Mouse (Mus musculus): ENCODE measurements around the gene Chil1. TPM values are rescaled to one million over a fixed set of nuclear protein-coding genes. Genes with fewer than 3 reads are reported as not detected.

The Chil1 gene
- polyA plus RNA-seq, 1 experiment from 2014 or later, result 2.8 TPM

GRCm38 (mm10) chr1:134198197-134198995 lies 16.4 kb downstream of the Chil1 start:
- H3K9me3 ChIP-seq, result no peaks in the 10 kb centered on the region
- H3K4me3 ChIP-seq, result no peak overlapping the region
- H3K27me3 ChIP-seq, result no peaks in the 10 kb centered on the region
- WGBS, result 81% methylated on average over 12 of the region's 12 CpGs
- no peak for ATAC-seq (ENCODE audit: low FRiP score)
- no peak overlapping the region; the same call in 1 of the 2 replicates for H3K9ac ChIP-seq
- peaks cover 27% of the 10 kb centered on the region for H3K4me1 ChIP-seq (replicated peaks)
- H3K27ac ChIP-seq, result no peak overlapping the region
- 0 out of 2 replicates have a peak, but pooled peaks cover 4% of the 10 kb centered on the region for H3K36me3 ChIP-seq
- no peak overlapping the region for H3K4me2 ChIP-seq

DNA sequence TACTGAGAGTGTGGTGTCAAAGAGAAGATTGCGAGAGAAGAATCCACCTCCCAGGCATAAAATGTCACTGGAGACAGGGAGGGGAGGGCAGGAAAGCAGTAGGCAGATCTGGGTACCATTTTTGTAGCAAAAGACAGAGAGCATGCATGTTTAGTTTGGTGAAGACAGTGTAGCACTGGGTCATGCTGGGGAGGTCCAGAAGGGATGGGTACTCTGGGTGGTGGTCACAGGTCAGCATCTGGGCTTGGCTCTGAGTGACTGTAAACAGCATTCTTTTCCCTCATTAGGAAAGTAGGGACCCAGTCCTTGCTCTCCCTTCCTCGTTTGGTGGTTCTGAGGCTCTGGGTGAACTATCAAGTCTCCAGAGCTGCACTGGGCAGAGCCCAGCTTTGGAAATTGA lies 18.5 kb downstream of the Chil1 start:
- no peak overlapping the region for H3K4me3 ChIP-seq
- H3K27me3 ChIP-seq, result no peaks in the 10 kb centered on the region
- H3K9ac ChIP-seq, result no peak overlapping the region
- peaks cover 23% of the 10 kb centered on the region for H3K4me1 ChIP-seq (replicated peaks)
- 73% methylated on average over 2 of the region's 2 CpGs for WGBS
- ATAC-seq (ENCODE audit: low FRiP score), result no peak
- H3K9me3 ChIP-seq, result no peaks in the 10 kb centered on the region
- H3K27ac ChIP-seq, result no peak overlapping the region
- H3K36me3 ChIP-seq, result 0 out of 2 replicates have a peak, but pooled peaks cover 4% of the 10 kb centered on the region
- H3K4me2 ChIP-seq, result no peak overlapping the region

DNA sequence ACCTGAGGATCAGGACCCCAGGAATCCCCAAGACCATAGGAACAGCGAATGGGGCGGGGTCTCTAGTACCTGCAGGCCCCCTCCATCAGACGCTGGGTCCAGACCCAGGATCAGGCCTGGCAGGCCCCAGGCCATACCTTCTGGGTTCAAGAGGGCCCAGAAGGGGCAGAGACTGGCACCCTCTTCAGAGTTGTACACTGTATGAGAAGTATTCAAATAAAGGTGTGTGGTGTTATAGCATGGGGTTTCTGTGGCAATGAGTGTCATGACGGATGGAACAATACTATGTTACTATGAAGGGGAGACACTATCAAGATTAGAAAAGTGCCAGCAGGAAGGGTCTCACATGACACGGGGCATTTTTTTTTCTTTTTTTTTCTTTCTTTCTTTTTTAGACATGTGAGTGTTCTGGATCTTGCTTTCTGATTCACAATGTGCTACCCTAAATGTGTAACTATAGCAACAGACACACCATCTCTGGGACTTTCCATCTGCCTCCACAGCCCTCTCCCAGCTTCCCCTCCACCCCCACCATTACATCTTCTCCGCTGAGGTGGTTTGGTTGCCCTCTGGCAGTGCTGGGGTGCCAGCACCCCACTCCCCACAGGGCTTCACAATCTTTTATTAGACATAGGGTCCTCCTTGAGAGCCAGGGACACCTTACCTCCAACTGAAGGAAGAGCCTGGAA lies 19.2 kb downstream of the Chil1 start:
- Histone ChIP-seq H3K4me3 (no peak overlapping the region), H3K36me3 (0 out of 2 replicates have a peak, but pooled peaks cover 4% of the 10 kb centered on the region), H3K9ac (no peak overlapping the region), H3K4me1 (replicated peaks) (peaks cover 20% of the 10 kb centered on the region), H3K27me3 (no peaks in the 10 kb centered on the region), H3K9me3 (no peaks in the 10 kb centered on the region), H3K27ac (no peak overlapping the region), H3K4me2 (no peak overlapping the region)
- no peak for ATAC-seq (ENCODE audit: low FRiP score)
- 84% methylated on average over 6 of the region's 6 CpGs for WGBS

DNA sequence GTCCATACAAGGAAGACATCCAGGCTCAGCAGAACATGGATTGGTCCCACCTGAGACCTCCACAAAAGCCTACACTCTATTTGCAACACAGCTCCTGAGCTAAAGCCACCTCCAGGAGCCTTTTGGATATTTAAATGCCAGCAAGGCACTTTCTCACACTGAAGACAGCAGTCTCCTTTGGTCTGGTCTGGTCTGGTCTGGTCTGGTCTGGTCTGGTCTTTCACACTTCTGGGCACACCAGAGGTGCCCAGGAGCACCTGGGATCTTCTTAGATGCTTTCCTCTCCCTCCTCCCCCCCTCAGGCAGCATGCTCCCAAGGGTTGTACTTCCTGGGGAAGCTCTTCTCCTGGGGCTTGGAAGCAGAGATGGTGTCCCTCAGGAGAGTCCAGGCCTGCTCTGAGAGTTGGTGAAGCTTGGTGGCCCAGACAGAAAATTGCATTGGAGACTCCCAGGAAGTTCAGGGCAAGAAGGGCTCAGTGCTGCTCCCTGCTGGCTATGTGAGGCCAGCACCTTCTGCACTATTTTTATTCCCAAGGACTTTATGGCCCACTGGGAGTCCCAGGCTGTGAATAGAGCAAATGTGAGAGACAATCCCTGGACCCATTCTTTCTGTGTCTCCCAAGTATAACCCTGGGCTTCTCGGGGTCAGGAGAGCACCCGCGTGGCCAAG lies 19.9 kb downstream of the Chil1 start:
- Histone ChIP-seq H3K9me3 (no peaks in the 10 kb centered on the region), H3K27ac (no peak overlapping the region), H3K4me3 (no peak overlapping the region), H3K36me3 (0 out of 2 replicates have a peak, but pooled peaks cover 4% of the 10 kb centered on the region), H3K4me1 (replicated peaks) (peaks cover 18% of the 10 kb centered on the region), H3K4me2 (no peak overlapping the region), H3K27me3 (no peaks in the 10 kb centered on the region), H3K9ac (no peak overlapping the region)
- no peak; the same call in 1 of the 2 replicates for ATAC-seq (ENCODE audit: low FRiP score)
- 36% methylated on average over 3 of the region's 3 CpGs for WGBS

- 95% methylated on average over 13 of the region's 13 CpGs for WGBS
- H3K9ac ChIP-seq, result no peak overlapping the region
- ATAC-seq (ENCODE audit: low FRiP score), result no peak
- H3K4me2 ChIP-seq, result no peak overlapping the region
- H3K27me3 ChIP-seq, result no peaks in the 10 kb centered on the region
- peaks cover 11% of the 10 kb centered on the region for H3K4me1 ChIP-seq (replicated peaks)
- no peaks in the 10 kb centered on the region for H3K9me3 ChIP-seq
- no peak overlapping the region for H3K4me3 ChIP-seq
- no peak overlapping the region for H3K27ac ChIP-seq
- H3K36me3 ChIP-seq, result 0 out of 2 replicates have a peak, but pooled peaks cover 4% of the 10 kb centered on the region
These were observed 22.3 kb downstream of the Chil1 start for GRCm38 (mm10) chr1:134204230-134204629.

DNA sequence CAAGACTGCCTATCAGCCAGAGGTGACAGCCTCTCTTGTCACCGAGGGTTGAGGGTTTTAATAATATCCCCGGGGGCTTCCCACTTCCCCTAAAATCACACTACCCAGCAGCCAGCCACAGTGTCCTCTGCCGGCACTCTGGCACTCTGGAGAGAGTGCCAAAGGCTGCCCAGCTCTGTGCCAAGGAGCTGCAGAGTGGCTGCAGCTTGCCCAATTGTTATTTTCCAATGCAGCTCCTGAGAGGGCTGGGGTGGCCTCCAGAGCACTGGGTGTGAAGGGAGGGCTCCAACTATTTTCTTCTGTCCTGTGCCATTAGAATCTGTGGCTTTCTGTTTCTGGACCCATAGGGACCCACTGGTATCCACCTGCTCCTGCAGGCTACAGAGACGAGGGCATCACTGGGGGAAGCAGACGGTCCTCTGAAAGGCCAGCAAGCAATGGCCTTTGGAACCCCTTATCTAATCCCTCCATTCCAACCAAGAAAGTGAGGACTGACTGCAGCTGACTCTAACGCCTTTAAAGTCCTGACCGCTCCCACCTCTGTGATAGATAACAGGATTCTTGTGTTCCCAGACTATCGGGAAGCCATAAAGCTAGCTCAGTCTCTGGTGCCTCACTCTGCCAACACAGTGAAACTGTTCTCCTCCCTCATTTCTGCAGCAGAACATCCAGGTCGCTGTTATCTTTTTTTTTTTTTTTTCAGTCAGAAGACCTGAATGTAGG lies 23.5 kb downstream of the Chil1 start:
- no peak overlapping the region for H3K4me3 ChIP-seq
- H3K9me3 ChIP-seq, result no peaks in the 10 kb centered on the region
- H3K36me3 ChIP-seq, result 0 out of 2 replicates have a peak, but pooled peaks cover 4% of the 10 kb centered on the region
- H3K27me3 ChIP-seq, result no peaks in the 10 kb centered on the region
- H3K27ac ChIP-seq, result no peak overlapping the region
- no peak for ATAC-seq (ENCODE audit: low FRiP score)
- 58% methylated on average over 9 of the region's 9 CpGs for WGBS
- H3K4me1 ChIP-seq (replicated peaks), result peaks cover 12% of the 10 kb centered on the region
- no peak overlapping the region for H3K9ac ChIP-seq
- no peak overlapping the region for H3K4me2 ChIP-seq

DNA sequence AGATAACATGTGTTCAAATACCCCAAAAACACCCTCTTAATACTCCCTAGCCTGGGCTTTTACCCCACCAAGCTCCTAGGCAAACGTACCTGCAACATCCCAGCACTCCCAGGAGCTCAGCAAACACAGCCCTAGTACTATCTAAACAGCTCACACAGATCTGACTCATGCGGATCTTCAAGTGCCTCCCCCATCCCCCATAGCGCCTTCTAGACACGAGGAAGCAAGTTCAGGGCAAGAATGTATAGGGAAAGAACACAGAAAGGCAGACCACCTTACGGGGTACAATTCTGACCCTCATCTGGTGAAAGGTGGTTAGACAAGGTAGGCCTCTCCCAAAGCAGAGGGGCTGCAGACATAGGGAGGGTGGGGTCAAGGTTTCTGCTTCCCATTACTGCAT lies 24.1 kb downstream of the Chil1 start:
- Histone ChIP-seq H3K36me3 (0 out of 2 replicates have a peak, but pooled peaks cover 4% of the 10 kb centered on the region), H3K9ac (no peak overlapping the region), H3K27ac (no peak overlapping the region), H3K9me3 (no peaks in the 10 kb centered on the region), H3K27me3 (no peaks in the 10 kb centered on the region), H3K4me3 (no peak overlapping the region), H3K4me2 (no peak overlapping the region), H3K4me1 (replicated peaks) (peaks cover 18% of the 10 kb centered on the region)
- ATAC-seq (ENCODE audit: low FRiP score), result no peak
- WGBS, result 60% methylated on average over 5 of the region's 5 CpGs

- no peak overlapping the region for H3K4me3 ChIP-seq
- H3K9ac ChIP-seq, result no peak overlapping the region
- no peak overlapping the region for H3K27ac ChIP-seq
- H3K4me2 ChIP-seq, result no peak overlapping the region
- 0 out of 2 replicates have a peak, but pooled peaks cover 4% of the 10 kb centered on the region for H3K27me3 ChIP-seq
- no peaks in the 10 kb centered on the region for H3K36me3 ChIP-seq
- no peak for ATAC-seq (ENCODE audit: low FRiP score)
- H3K9me3 ChIP-seq, result no peaks in the 10 kb centered on the region
- peaks cover 22% of the 10 kb centered on the region for H3K4me1 ChIP-seq (replicated peaks)
- 51% methylated on average over 6 of the region's 6 CpGs for WGBS
These were observed 28.3 kb downstream of the Chil1 start for GRCm38 (mm10) chr1:134210179-134210755.

DNA sequence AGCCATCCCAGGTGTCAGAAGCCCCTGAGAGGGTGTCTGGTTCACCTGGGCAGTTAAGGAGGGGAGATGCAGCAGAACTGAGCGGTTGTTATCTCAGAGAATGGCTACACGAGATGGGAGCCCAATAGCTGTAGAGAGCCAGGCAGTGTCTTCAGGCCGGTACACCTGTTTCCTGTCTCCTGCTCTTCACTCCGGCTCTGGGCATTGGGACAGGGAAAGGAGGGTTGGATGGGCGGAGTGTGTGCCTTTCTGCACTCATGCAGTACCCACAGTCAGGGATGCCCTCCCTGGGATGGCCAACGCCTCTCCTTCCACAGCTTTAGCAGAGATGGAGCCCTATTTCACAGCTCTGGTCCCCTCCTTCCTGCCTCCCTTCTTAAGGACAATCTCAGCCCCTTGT lies 29.1 kb downstream of the Chil1 start:
- H3K4me2 ChIP-seq, result no peak overlapping the region
- H3K4me3 ChIP-seq, result no peak overlapping the region
- no peaks in the 10 kb centered on the region for H3K9me3 ChIP-seq
- H3K9ac ChIP-seq, result no peak overlapping the region
- no peaks in the 10 kb centered on the region for H3K36me3 ChIP-seq
- H3K27me3 ChIP-seq, result 0 out of 2 replicates have a peak, but pooled peaks cover 4% of the 10 kb centered on the region
- H3K27ac ChIP-seq, result no peak overlapping the region; the same call in 1 of the 2 replicates
- H3K4me1 ChIP-seq (replicated peaks), result peaks cover 25% of the 10 kb centered on the region
- 84% methylated on average over 6 of the region's 6 CpGs for WGBS
- no peak for ATAC-seq (ENCODE audit: low FRiP score)

GRCm38 (mm10) chr1:134211631-134212030 lies 29.7 kb downstream of the Chil1 start:
- Histone ChIP-seq H3K4me2 (no peak overlapping the region), H3K4me3 (no peak overlapping the region), H3K27me3 (0 out of 2 replicates have a peak, but pooled peaks cover 4% of the 10 kb centered on the region), H3K36me3 (no peaks in the 10 kb centered on the region), H3K4me1 (replicated peaks) (peaks cover 25% of the 10 kb centered on the region), H3K9me3 (no peaks in the 10 kb centered on the region), H3K27ac (peak overlapping the region; percentile 48; the same call in 1 of the 2 replicates), H3K9ac (no peak overlapping the region)
- ATAC-seq (ENCODE audit: low FRiP score), result no peak
- 13% methylated on average over 2 of the region's 2 CpGs for WGBS

- peaks cover 32% of the 10 kb centered on the region for H3K4me1 ChIP-seq (replicated peaks)
- H3K9ac ChIP-seq, result no peak overlapping the region
- H3K4me2 ChIP-seq, result no peak overlapping the region
- 0 out of 2 replicates have a peak, but pooled peaks cover 4% of the 10 kb centered on the region for H3K27me3 ChIP-seq
- no peaks in the 10 kb centered on the region for H3K36me3 ChIP-seq
- 82% methylated on average over 6 of the region's 6 CpGs for whole genome bisulfite sequencing
- no peak overlapping the region for H3K4me3 ChIP-seq
- H3K27ac ChIP-seq, result no peak overlapping the region
- no peaks in the 10 kb centered on the region for H3K9me3 ChIP-seq
- no peak for ATAC-seq (ENCODE audit: low FRiP score)
These were observed 30.4 kb downstream of the Chil1 start for GRCm38 (mm10) chr1:134212351-134212750.

Measured in hindbrain, embryonic 13.5 days (tissue).